Comparison of ENCODE assay signal across 26 mouse cellular contexts in genomic region chr2:127929939-127930715, GRCm38 (mm10).
DNase-seq lines count a peak whose midpoint lies in the region; ATAC-seq and TF ChIP-seq lines count a peak whose summit lies in the region.
"Had no signal": no experiment of that assay in that cellular context is flagged by ENCODE, and none has a peak within 500 bp of the region (broad histone marks: within the 10 kb centered on the region; RNA-seq: fewer than 3 reads in every experiment).

No protein-coding gene starts in this region.

- no peaks in the 10 kb centered on the region for H3K9me3 ChIP-seq in hindbrain, postnatal 0 days (ENCODE audit: low read length)
- no peaks in the 10 kb centered on the region for H3K9me3 ChIP-seq in hindbrain, embryonic 14.5 days (ENCODE audit: control insufficient read depth, low read length)
- H3K9me3 ChIP-seq: embryonic facial prominence, embryonic 10.5 days; embryonic facial prominence, embryonic 13.5 days; forebrain, embryonic 12.5 days; forebrain, embryonic 15.5 days; heart, embryonic 10.5 days; heart, embryonic 13.5 days had no signal

- peak; percentile 44 to 62 for DNase-seq in cerebellum, postnatal 10 days
- DNase-seq in cerebellum, adult 11-12 months = no peak
- DNase-seq in hindbrain, postnatal 0 days (ENCODE audit: low spot score) = peak; percentile 42
- no peak for DNase-seq in hindbrain, embryonic 14.5 days (ENCODE audit: low spot score)
- DNase-seq in retina, postnatal 7 days (ENCODE audit: low read depth, low spot score) = peak; percentile 16
- DNase-seq in retina, embryonic 14.5 days (ENCODE audit: low spot score) = no peak
- DNase-seq in thymus, postnatal 25 days = no peak
- DNase-seq: adrenal gland, adult 8-10 months; B cell, adult 2 months; cerebellum, adult 11 months; cerebellum, adult 9-10 months; cerebellum, postnatal 36 days; embryo, embryonic 11 days; gastrocnemius, postnatal 10 days; gastrocnemius, postnatal 36 days; heart, adult 2 months; heart, postnatal 14 days; heart, postnatal 4 days had no signal

- H3K9ac ChIP-seq in hindbrain, postnatal 0 days (replicated peaks; ENCODE audit: low read length) = no peak overlapping the region
- no peak overlapping the region for H3K9ac ChIP-seq in hindbrain, embryonic 14.5 days
- H3K9ac ChIP-seq: embryonic facial prominence, embryonic 13.5 days; forebrain, embryonic 12.5 days; forebrain, embryonic 15.5 days; heart, embryonic 13.5 days had no signal

- no peaks in the 10 kb centered on the region for H3K27me3 ChIP-seq in hindbrain, postnatal 0 days (ENCODE audit: insufficient read depth, low read length)
- H3K27me3 ChIP-seq in hindbrain, embryonic 14.5 days (ENCODE audit: control insufficient read depth, insufficient read depth, low read length) = no peaks in the 10 kb centered on the region
- H3K27me3 ChIP-seq: embryonic facial prominence, embryonic 13.5 days; forebrain, embryonic 15.5 days had no signal

- H3K4me2 ChIP-seq in hindbrain, postnatal 0 days (ENCODE audit: low read depth, low read length) = no peak overlapping the region
- no peak overlapping the region for H3K4me2 ChIP-seq in hindbrain, embryonic 14.5 days (replicated peaks)
- H3K4me2 ChIP-seq: embryonic facial prominence, embryonic 13.5 days; forebrain, embryonic 12.5 days; forebrain, embryonic 15.5 days; heart, embryonic 13.5 days had no signal

- no peak overlapping the region for H3K27ac ChIP-seq in hindbrain, postnatal 0 days
- no peak overlapping the region for H3K27ac ChIP-seq in hindbrain, embryonic 14.5 days
- H3K27ac ChIP-seq: embryonic facial prominence, embryonic 10.5 days; embryonic facial prominence, embryonic 13.5 days; forebrain, embryonic 12.5 days; forebrain, embryonic 15.5 days; heart, adult 2 months; heart, embryonic 10.5 days; heart, embryonic 13.5 days had no signal

- H3K4me3 ChIP-seq in hindbrain, postnatal 0 days (ENCODE audit: low read length) = no peak overlapping the region
- H3K4me3 ChIP-seq in hindbrain, embryonic 14.5 days (replicated peaks; ENCODE audit: low read length) = no peak overlapping the region
- H3K4me3 ChIP-seq: embryonic facial prominence, embryonic 10.5 days; embryonic facial prominence, embryonic 13.5 days; erythroblast, embryonic 14.5 days; forebrain, embryonic 12.5 days; forebrain, embryonic 15.5 days; heart, adult 2 months; heart, embryonic 10.5 days; heart, embryonic 13.5 days had no signal

- no peaks in the 10 kb centered on the region for H3K36me3 ChIP-seq in hindbrain, postnatal 0 days (ENCODE audit: insufficient read depth, low read length)
- no peaks in the 10 kb centered on the region for H3K36me3 ChIP-seq in hindbrain, embryonic 14.5 days (replicated peaks; ENCODE audit: control insufficient read depth, insufficient read depth)
- H3K36me3 ChIP-seq: embryonic facial prominence, embryonic 10.5 days; embryonic facial prominence, embryonic 13.5 days; forebrain, embryonic 12.5 days; forebrain, embryonic 15.5 days; heart, embryonic 10.5 days; heart, embryonic 13.5 days had no signal

- no peaks in the 10 kb centered on the region for H3K4me1 ChIP-seq in hindbrain, postnatal 0 days (ENCODE audit: insufficient read depth, low read length)
- 0 out of 2 replicates have a peak, but pooled peaks cover 7% of the 10 kb centered on the region for H3K4me1 ChIP-seq in hindbrain, embryonic 14.5 days (replicated peaks; ENCODE audit: control insufficient read depth, insufficient read depth, low read length)

- 49% methylated on average over 6 of the region's 6 CpGs for WGBS in hindbrain, postnatal 0 days
- 44% methylated on average over 6 of the region's 6 CpGs for WGBS in hindbrain, embryonic 14.5 days

- peak; percentile 53; the same call in 1 of the 2 replicates for ATAC-seq in hindbrain, postnatal 0 days
- no peak for ATAC-seq in hindbrain, embryonic 14.5 days (ENCODE audit: low FRiP score)
- ATAC-seq: forebrain, embryonic 15.5 days; intestine, postnatal 0 days had no signal

- TF ChIP-seq CTCF in hindbrain, postnatal 0 days (IDR thresholded peaks at IDR 0.05; ENCODE audit: low read depth) = no peak

Comparison
In these comparisons a context has a peak if more than half of its experiments do, and no peak if none do; other contexts are left out.
1. DNase-seq: peak in cerebellum, postnatal 10 days (2 of 2), hindbrain, postnatal 0 days (single experiment) and retina, postnatal 7 days (single experiment); none in cerebellum, adult 11-12 months (single experiment), hindbrain, embryonic 14.5 days (single experiment), retina, embryonic 14.5 days (single experiment) and thymus, postnatal 25 days (single experiment).